Mouse (Mus musculus): ENCODE measurements at regions not wholly inside any gene's neighbourhood (a gene's known extent, or its start where the extent isn't known, plus 50 kb on each side); places are given as distances from the start of the nearest gene placed in this dataset.
A peak's percentile ranks its signal among the peaks of the same experiment; 100 is the strongest.

DNA sequence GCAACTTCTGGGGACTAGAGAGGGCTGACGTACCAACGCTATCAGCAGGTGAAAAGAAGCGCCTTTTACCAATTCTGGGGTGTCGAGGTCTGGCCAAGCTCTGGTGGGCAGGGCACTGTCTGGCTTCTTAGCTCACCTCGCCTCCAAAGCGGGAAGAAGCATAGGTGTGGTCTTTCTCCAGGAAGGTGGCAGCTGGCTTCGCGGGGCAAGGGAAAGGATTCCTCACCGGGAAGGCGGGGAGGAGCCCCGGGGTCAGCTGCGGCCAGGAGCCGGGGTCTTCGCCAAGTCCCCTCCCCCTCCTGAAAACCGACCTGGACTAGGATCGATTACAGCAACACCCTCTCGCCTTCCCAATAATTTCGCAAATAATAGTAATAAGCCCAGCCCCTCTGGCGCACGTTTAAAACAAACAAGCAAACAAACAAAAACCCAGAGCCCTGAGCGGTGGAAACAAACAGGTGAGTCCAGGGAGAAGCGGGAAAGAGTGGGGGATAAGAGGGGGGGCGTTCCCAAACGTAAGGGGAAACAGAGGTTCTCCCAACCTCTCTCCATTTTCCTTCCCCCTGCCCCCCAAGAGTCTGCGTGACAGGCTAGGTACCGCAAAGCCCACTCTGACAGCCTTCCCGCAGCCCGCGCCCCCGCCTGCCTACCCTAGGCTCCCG is 63.5 kb upstream of the Ak4 start:
- H3K9ac ChIP-seq, result peak overlapping the region; percentile 79
- peak overlapping the region; percentile 92 for H3K4me2 ChIP-seq
- H3K27ac ChIP-seq, result peak overlapping the region; percentile 81
- ATAC-seq (replicated peaks; ENCODE audit: low FRiP score), result peak; percentile 1; the same call in 1 of the 2 replicates
- peak overlapping the region; percentile 90 for H3K4me3 ChIP-seq (replicated peaks)
- peaks cover 4% of the 10 kb centered on the region; the same call in 1 of the 2 replicates for H3K27me3 ChIP-seq
- no peaks in the 10 kb centered on the region for H3K36me3 ChIP-seq
- peaks cover 21% of the 10 kb centered on the region for H3K4me1 ChIP-seq
- WGBS, result 1% methylated on average over 31 of the region's 31 CpGs
- no peaks in the 10 kb centered on the region for H3K9me3 ChIP-seq (replicated peaks)

DNA sequence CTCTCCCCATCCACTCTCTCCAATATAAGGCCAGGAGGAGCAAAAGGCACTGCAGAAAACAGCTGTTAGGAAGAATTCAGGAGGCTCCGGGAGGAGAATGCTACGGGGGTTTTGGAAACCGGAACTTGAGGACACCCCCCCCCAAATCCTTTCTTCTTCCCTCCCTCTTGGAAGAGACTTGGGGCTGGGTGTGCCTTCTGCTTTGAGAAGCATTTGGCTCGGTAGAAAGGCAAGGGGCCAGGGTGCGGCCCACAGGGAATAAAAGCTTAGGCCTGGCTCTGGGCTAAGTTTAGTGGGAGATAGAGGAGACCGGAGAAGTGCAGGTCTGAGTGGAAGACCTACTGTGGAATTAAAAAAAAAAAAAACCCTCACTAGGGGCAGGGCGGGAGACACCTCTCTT is 64.1 kb upstream of the Ak4 start:
- Histone ChIP-seq H3K4me3 (replicated peaks) (peak overlapping the region; percentile 90), H3K9ac (peak overlapping the region; percentile 79), H3K9me3 (replicated peaks) (no peaks in the 10 kb centered on the region), H3K27me3 (peaks cover 4% of the 10 kb centered on the region; the same call in 1 of the 2 replicates), H3K36me3 (no peaks in the 10 kb centered on the region), H3K4me2 (peak overlapping the region; percentile 92), H3K4me1 (peaks cover 21% of the 10 kb centered on the region), H3K27ac (peak overlapping the region; percentile 47; the same call in 1 of the 2 replicates)
- ATAC-seq (replicated peaks; ENCODE audit: low FRiP score), result no peak
- WGBS, result 12% methylated on average over 7 of the region's 7 CpGs

DNA sequence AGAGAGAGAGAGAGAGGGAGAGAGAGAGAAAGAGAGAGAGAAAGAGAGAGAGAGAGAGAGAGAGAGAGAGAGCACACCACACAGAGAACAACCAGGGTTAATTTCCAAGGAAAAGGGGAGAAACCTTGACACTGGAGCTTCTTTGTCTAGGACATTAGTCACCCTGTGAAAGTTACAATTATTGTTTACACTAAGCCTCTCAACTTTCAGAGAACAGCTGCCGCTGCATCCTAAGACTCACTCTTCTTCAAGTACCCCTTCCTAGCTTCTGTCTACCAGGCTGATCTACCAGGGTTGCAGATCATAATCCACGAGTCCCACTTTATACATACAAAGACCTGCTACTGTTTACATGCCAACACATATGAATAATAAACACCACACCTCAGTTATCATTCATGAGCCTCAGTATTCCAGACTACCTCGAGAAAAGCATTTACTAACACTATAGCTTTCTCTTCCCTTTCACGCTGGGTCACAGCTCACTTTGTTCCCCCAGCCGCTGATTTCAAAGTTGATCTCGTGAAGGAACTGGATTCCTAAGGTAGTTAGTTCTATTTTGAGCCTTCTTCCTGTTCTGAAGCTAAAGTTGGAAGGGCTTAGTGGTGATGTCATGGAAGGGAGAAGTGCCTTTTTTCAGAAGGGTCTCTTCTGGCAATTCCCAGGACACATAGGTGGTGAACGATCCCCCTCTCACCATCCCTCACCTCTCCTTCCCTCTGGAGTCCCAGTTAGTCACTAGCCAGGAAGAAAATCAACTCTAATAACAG is 64.8 kb upstream of the Ak4 start:
- peak overlapping the region; percentile 90 for H3K4me3 ChIP-seq (replicated peaks)
- peaks cover 4% of the 10 kb centered on the region; the same call in 1 of the 2 replicates for H3K27me3 ChIP-seq
- peak overlapping the region; percentile 47; the same call in 1 of the 2 replicates for H3K27ac ChIP-seq
- H3K4me1 ChIP-seq, result peaks cover 21% of the 10 kb centered on the region
- H3K9ac ChIP-seq, result no peak overlapping the region
- H3K9me3 ChIP-seq (replicated peaks), result no peaks in the 10 kb centered on the region
- 29% methylated on average over 7 of the region's 7 CpGs for WGBS
- H3K4me2 ChIP-seq, result peak overlapping the region; percentile 92
- H3K36me3 ChIP-seq, result no peaks in the 10 kb centered on the region
- ATAC-seq (replicated peaks; ENCODE audit: low FRiP score), result no peak

DNA sequence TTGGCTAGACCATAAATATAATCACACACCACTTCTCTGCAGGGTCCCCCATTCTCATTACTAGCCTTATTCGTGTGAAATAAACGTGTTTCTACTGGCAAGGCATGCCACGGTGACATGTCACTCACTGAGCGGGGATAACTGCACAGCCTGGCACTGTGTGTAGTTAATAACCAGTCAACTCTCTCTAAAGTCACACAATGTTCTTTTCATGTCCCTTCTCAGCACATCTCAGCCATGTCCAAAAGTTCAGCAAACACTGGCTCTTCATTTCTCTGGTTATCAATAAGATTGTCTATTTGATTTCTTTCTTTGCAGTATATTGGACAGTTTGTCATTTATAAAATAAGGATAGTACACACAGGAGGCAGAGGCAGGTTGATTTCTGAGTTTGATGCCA is 66.9 kb upstream of the Ak4 start:
- Histone ChIP-seq H3K9ac (no peak overlapping the region), H3K4me2 (no peak overlapping the region), H3K4me3 (replicated peaks) (no peak overlapping the region), H3K27ac (no peak overlapping the region), H3K27me3 (peaks cover 4% of the 10 kb centered on the region; the same call in 1 of the 2 replicates), H3K4me1 (peaks cover 21% of the 10 kb centered on the region), H3K9me3 (replicated peaks) (no peaks in the 10 kb centered on the region), H3K36me3 (no peaks in the 10 kb centered on the region)
- ATAC-seq (replicated peaks; ENCODE audit: low FRiP score), result no peak
- 90% methylated on average over 4 of the region's 4 CpGs for WGBS

DNA sequence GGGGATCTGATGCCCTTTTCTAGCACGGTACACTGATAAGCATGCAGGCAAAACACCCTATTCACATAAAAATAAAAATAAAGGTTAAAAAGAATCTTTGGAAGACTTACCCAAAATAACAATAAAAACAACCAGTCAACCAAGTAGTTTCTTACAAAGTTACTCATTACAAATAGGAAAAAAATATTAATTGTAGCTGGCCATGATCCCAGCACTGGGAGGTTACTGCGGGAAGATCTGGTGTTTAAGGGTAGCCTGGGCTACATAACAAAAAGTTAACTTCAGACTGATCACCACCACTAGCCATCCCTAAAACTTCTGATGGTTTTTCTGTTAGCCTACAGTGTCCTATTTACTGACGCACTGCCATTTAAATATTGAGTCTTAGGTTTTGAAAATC is 67.4 kb upstream of the Ak4 start:
- 91% methylated on average over 3 of the region's 3 CpGs for WGBS
- H3K27ac ChIP-seq, result no peak overlapping the region
- 0 out of 2 replicates have a peak, but pooled peaks cover 1% of the 10 kb centered on the region for H3K36me3 ChIP-seq
- H3K4me1 ChIP-seq, result peaks cover 21% of the 10 kb centered on the region
- H3K4me2 ChIP-seq, result no peak overlapping the region
- no peak overlapping the region for H3K9ac ChIP-seq
- H3K27me3 ChIP-seq, result peaks cover 4% of the 10 kb centered on the region; the same call in 1 of the 2 replicates
- ATAC-seq (replicated peaks; ENCODE audit: low FRiP score), result no peak
- no peak overlapping the region for H3K4me3 ChIP-seq (replicated peaks)
- H3K9me3 ChIP-seq (replicated peaks), result no peaks in the 10 kb centered on the region

DNA sequence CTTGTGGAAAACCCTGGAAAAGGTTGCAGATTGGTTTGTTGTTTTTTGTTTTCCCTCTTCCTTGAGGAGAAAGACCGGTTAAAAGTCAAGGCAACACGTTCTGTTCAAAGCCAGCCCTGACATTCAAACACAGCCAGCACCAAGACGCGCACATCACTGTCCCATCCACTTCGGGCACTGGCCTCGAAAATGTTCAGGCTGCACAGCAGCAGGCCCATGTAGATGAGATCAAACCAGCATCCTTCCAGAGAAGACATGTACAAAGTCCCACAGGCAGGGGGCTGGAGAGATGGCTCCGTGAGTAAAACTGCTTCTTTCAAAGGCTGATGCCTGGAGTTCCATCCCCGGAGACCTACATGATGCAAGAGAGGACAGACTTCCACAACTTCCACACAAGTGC is 68.4 kb upstream of the Ak4 start:
- Histone ChIP-seq H3K4me1 (peaks cover 20% of the 10 kb centered on the region), H3K9me3 (replicated peaks) (no peaks in the 10 kb centered on the region), H3K27ac (no peak overlapping the region), H3K9ac (no peak overlapping the region), H3K27me3 (peaks cover 4% of the 10 kb centered on the region; the same call in 1 of the 2 replicates), H3K4me2 (no peak overlapping the region), H3K36me3 (peaks cover 10% of the 10 kb centered on the region), H3K4me3 (replicated peaks) (no peak overlapping the region)
- 85% methylated on average over 8 of the region's 8 CpGs for WGBS
- no peak for ATAC-seq (replicated peaks; ENCODE audit: low FRiP score)

DNA sequence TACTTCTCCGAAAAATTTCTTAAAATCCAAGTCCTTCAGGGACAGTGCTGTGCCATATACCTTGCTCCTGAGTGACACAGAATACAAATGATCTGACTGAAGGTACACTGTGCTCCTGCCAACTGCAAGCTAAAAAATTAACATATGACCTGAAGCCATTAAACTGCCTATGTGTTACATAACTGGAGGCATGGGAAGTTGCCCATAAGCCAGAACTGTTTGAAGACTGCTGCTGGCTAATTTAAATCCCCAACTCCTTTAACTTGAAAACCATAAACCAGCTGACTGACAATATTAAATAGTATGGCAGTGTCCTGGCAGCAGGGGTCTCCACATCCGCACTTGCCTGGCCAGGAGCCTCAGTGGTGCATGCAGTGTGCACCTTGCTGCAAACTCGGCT is 68.9 kb upstream of the Ak4 start:
- Histone ChIP-seq H3K4me1 (peaks cover 15% of the 10 kb centered on the region), H3K27me3 (0 out of 2 replicates have a peak, but pooled peaks cover 2% of the 10 kb centered on the region), H3K4me2 (no peak overlapping the region), H3K4me3 (replicated peaks) (no peak overlapping the region), H3K36me3 (peaks cover 13% of the 10 kb centered on the region), H3K27ac (no peak overlapping the region), H3K9me3 (replicated peaks) (no peaks in the 10 kb centered on the region), H3K9ac (no peak overlapping the region)
- 80% methylated on average over 3 of the region's 3 CpGs for WGBS
- ATAC-seq (replicated peaks; ENCODE audit: low FRiP score), result no peak

DNA sequence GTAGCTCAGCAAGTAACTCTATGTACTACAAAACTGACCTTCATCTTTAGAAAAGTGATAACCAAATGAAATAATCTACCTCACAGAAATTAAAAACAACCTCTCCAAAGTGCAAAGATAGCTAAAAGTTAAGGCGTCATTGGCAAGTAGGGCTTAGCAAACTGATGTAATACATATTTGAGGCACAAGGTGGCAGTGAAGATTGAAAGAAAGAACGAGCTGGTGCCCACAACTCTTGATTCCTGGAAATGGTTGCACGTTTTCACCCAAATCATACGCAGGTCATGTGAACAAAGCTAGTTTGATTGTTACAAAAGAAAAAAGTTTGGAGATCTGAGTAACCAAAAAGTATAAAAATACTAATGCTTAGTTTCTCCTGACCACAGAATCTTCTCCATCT is 69.7 kb upstream of the Ak4 start:
- no peak overlapping the region for H3K9ac ChIP-seq
- H3K27ac ChIP-seq, result no peak overlapping the region
- ATAC-seq (replicated peaks; ENCODE audit: low FRiP score), result no peak
- 26% methylated on average over 4 of the region's 4 CpGs for WGBS
- peaks cover 13% of the 10 kb centered on the region for H3K36me3 ChIP-seq
- peaks cover 7% of the 10 kb centered on the region for H3K4me1 ChIP-seq
- no peaks in the 10 kb centered on the region for H3K27me3 ChIP-seq
- H3K9me3 ChIP-seq (replicated peaks), result no peaks in the 10 kb centered on the region
- H3K4me3 ChIP-seq (replicated peaks), result no peak overlapping the region
- H3K4me2 ChIP-seq, result no peak overlapping the region

DNA sequence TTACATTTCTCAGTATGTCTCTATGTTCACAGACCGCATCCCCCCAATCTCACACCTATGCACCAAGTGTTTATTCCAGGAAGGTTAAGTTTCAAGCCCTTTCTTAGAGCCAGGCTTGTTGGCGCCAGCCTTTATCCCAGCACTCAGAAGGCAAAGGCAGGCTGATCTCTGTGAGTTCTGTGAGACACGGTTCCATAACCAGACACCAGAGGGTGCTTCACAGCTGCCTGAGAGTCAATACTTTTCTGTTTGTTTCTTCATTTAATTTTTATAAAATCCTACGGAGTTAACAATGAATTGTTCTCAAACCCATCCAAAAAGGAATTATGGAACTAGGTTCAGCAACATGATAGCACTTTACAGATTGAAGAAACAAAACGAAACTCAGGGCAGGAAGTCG is 71.8 kb upstream of the Ak4 start:
- Histone ChIP-seq H3K4me2 (no peak overlapping the region), H3K4me1 (no peaks in the 10 kb centered on the region), H3K9me3 (replicated peaks) (no peaks in the 10 kb centered on the region), H3K27ac (no peak overlapping the region), H3K9ac (no peak overlapping the region), H3K27me3 (no peaks in the 10 kb centered on the region), H3K4me3 (replicated peaks) (no peak overlapping the region), H3K36me3 (peaks cover 17% of the 10 kb centered on the region)
- WGBS, result 82% methylated on average over 6 of the region's 6 CpGs
- no peak for ATAC-seq (replicated peaks; ENCODE audit: low FRiP score)

DNA sequence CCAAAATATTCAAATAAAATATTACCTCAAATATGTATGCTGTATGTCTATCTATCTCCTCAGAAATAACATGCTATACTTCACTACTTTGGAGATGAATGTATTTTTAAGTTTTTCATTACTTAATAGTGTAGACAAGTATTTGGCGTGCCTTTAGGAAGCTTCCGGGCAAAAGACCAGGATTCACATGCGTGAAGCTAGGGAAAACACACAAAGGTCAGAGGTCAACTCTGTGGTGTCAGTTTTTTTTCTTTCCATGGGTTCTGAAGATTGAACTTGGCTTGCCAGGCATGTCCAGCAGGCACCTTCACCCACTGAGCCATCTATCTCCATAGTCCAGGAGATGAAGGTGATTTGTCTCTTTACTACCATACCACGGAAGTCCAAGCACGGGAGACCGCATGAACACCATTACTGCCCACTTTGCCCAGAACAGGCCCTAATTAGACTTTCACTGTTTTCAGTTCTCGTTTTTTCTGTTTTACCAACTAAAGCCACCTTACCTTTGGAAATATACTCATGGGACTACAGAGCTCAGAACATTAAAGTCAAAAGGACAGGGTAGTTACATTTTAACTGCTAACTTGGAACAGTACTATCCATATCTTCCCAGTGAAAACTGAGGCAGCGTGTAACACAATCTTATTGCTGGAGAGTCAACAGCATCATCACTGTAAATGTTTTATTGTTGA is 76.9 kb upstream of the Ak4 start:
- H3K4me3 ChIP-seq (replicated peaks), result no peak overlapping the region
- H3K36me3 ChIP-seq, result peaks cover 17% of the 10 kb centered on the region
- no peaks in the 10 kb centered on the region for H3K9me3 ChIP-seq (replicated peaks)
- no peak for ATAC-seq (replicated peaks; ENCODE audit: low FRiP score)
- WGBS, result 89% methylated on average over 8 of the region's 8 CpGs
- no peak overlapping the region for H3K27ac ChIP-seq
- no peaks in the 10 kb centered on the region for H3K4me1 ChIP-seq
- no peak overlapping the region for H3K9ac ChIP-seq
- no peak overlapping the region for H3K4me2 ChIP-seq
- H3K27me3 ChIP-seq, result no peaks in the 10 kb centered on the region

DNA sequence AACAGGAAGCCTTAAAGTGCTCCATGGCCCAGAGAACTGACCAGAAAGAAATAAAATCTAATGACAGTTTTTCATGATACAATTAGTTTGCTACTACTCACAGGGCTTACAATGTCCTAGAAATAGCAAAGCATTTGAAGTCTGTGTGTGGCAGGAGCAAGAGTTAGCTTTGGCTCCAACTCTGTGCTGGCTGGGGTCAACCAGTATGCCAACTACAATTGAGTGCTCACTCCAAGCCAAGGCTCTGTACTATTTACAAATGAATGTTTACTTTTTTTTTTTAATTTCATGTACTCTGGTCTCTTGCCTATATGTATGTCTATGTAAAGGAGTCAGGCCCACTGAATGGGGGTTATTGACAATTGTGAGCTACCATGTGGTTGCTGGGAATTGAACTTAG is 75.7 kb upstream of the Jak1 start:
- Histone ChIP-seq H3K4me3 (replicated peaks) (no peak overlapping the region), H3K4me2 (no peak overlapping the region), H3K4me1 (no peaks in the 10 kb centered on the region), H3K9ac (no peak overlapping the region), H3K27ac (no peak overlapping the region), H3K9me3 (replicated peaks) (no peaks in the 10 kb centered on the region), H3K36me3 (peaks cover 8% of the 10 kb centered on the region), H3K27me3 (no peaks in the 10 kb centered on the region)
- ATAC-seq (replicated peaks; ENCODE audit: low FRiP score), result no peak

DNA sequence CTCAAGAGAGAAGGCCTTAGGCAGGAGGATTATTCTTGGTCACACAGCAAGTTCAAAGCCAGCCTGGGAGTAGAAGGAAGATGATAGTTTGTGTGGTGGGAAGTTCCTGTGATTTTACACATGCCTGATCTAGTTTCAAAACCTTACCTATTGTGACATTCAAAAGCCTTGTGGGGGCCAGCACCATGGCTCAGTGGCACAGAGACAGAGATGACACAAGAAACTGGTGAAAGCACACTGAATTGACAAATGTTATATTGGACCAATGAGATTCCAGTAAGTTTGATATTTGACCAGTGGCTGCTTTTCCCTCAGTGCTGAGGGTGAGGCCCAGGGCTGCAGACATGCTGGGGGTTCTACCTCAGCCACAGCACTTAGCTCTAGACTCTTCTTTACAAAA is 73.1 kb upstream of the Jak1 start:
- Histone ChIP-seq H3K9ac (no peak overlapping the region), H3K27ac (no peak overlapping the region), H3K36me3 (no peaks in the 10 kb centered on the region), H3K4me2 (no peak overlapping the region), H3K27me3 (no peaks in the 10 kb centered on the region), H3K4me1 (no peaks in the 10 kb centered on the region), H3K9me3 (replicated peaks) (no peaks in the 10 kb centered on the region), H3K4me3 (replicated peaks) (no peak overlapping the region)
- no peak for ATAC-seq (replicated peaks; ENCODE audit: low FRiP score)
